Comparison of ENCODE assay signal across 18 mouse cellular contexts in the genomic region with DNA sequence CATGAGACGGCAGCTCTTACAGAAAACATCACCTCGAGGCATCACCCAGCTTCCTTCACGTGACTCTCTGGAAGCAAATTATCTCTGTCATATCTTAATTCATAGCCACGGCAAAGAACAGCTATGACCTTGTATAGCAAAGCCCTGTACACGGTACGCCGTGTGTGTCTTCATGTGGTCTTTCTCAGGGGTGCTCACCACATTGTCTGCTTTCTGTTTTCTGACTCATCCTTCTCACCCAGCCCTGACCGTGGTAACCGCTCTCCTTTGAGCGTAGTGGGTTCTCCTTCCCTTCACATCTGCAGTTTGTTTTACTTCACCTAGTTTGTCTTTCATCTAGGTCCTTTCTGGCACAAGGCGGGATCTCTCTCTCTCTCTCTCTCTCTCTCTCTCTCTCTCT. TPM values are rescaled to one million over a fixed set of nuclear protein-coding genes. Genes with fewer than 3 reads are reported as not detected.
DNase-seq lines count a peak whose midpoint lies in the region; ATAC-seq and TF ChIP-seq lines count a peak whose summit lies in the region.
"Had no signal": no experiment of that assay in that cellular context is flagged by ENCODE, and none has a peak within 500 bp of the region (broad histone marks: within the 10 kb centered on the region; RNA-seq: fewer than 3 reads in every experiment).

No protein-coding gene starts in this region.

- no peaks in the 10 kb centered on the region for H3K9me3 ChIP-seq in liver, postnatal 0 days (ENCODE audit: low read length)
- H3K9me3 ChIP-seq: embryonic facial prominence, embryonic 12.5 days; hindbrain, embryonic 12.5 days; limb, embryonic 13.5 days; liver, embryonic 15.5 days had no signal

- TF ChIP-seq EP300 in liver, postnatal 0 days (IDR thresholded peaks at IDR 0.05; ENCODE audit: low read depth), result no peak

- no peak for DNase-seq in liver, postnatal 0 days
- no peak for DNase-seq in liver
- DNase-seq in CD8-positive naive resting alpha-beta T cell, adult 2 months (ENCODE audit: low read depth in 2 of 2, low spot score in 2 of 2), result peak; percentile 49 to 61
- DNase-seq in embryo, embryonic 10.5 days (ENCODE audit: low spot score), result no peak
- no peak for DNase-seq in left cerebral cortex, postnatal 25 days (ENCODE audit: low spot score in 2 of 2)
- DNase-seq: cerebellum, adult 2 months; kidney, adult 11 months; kidney, postnatal 14 days; lung, postnatal 4 days; right cerebral cortex, postnatal 25 days had no signal

- no peaks in the 10 kb centered on the region for H3K27me3 ChIP-seq in liver, postnatal 0 days (ENCODE audit: insufficient read depth, low read length)
- H3K27me3 ChIP-seq: embryonic facial prominence, embryonic 12.5 days; hindbrain, embryonic 12.5 days; limb, embryonic 13.5 days; liver, embryonic 15.5 days; neural tube, embryonic 13.5 days had no signal

- H3K4me1 ChIP-seq in liver, postnatal 0 days (ENCODE audit: insufficient read depth), result peaks cover 29% of the 10 kb centered on the region
- H3K4me1 ChIP-seq: embryonic facial prominence, embryonic 12.5 days; hindbrain, embryonic 12.5 days had no signal

- peak overlapping the region; percentile 89; the same call in 1 of the 2 replicates for H3K27ac ChIP-seq in liver, postnatal 0 days (ENCODE audit: low read depth)
- H3K27ac ChIP-seq: embryonic facial prominence, embryonic 12.5 days; hindbrain, embryonic 12.5 days; limb, embryonic 13.5 days; liver, embryonic 15.5 days; neural tube, embryonic 13.5 days had no signal

- H3K9ac ChIP-seq in liver, postnatal 0 days (replicated peaks), result no peak overlapping the region
- H3K9ac ChIP-seq: embryonic facial prominence, embryonic 12.5 days; hindbrain, embryonic 12.5 days; limb, embryonic 13.5 days; liver, embryonic 15.5 days; neural tube, embryonic 13.5 days had no signal

- no peak overlapping the region for H3K4me3 ChIP-seq in liver, postnatal 0 days (ENCODE audit: low read depth, low read length)
- H3K4me3 ChIP-seq: embryonic facial prominence, embryonic 12.5 days; hindbrain, embryonic 12.5 days; limb, embryonic 13.5 days; liver, embryonic 15.5 days; neural tube, embryonic 13.5 days had no signal

- TF ChIP-seq CTCF in liver, postnatal 0 days (IDR thresholded peaks at IDR 0.05; ENCODE audit: low read depth), result no peak

- H3K36me3 ChIP-seq in liver, postnatal 0 days (replicated peaks; ENCODE audit: insufficient read depth, low read length), result peaks cover 6% of the 10 kb centered on the region; the same call in 1 of the 2 replicates

- no peak for ATAC-seq in liver, postnatal 0 days
- peak; percentile 22; the same call in 1 of the 2 replicates for ATAC-seq in megakaryocyte, adult 5-6 weeks (ENCODE audit: poor library complexity, severe bottlenecking)
- no peak for ATAC-seq in megakaryocyte-erythroid progenitor cell, adult 5-6 weeks (replicated peaks; ENCODE audit: low FRiP score, low TSS enrichment, poor library complexity, severe bottlenecking)
- ATAC-seq: forebrain, embryonic 16.5 days had no signal

- WGBS in liver, postnatal 0 days (ENCODE audit: insufficient replicate concordance), result 78% methylated on average over 11 of the region's 11 CpGs

- intact Hi-C loops in left cerebral cortex, postnatal 25 days (cut with DNase I), result no loop called here

- H3K4me2 ChIP-seq in liver, postnatal 0 days (ENCODE audit: low read depth, low read length), result no peak overlapping the region
- H3K4me2 ChIP-seq: embryonic facial prominence, embryonic 12.5 days; hindbrain, embryonic 12.5 days; limb, embryonic 13.5 days; liver, embryonic 15.5 days; neural tube, embryonic 13.5 days had no signal

RNA-seq across cellular contexts. Expression of a gene that starts 10.3 kb away (rescaled TPM):
- polyA plus RNA-seq in liver, postnatal 0 days (2015; fragmentation: Nextera tagmentation; extraction: Ambion mirVana), result 13.4 and 14.2 TPM in 2 replicates
- total RNA-seq in megakaryocyte, adult 5-6 weeks (2015), result 265 and 280 TPM in 2 replicates
- 58.9 and 72.1 TPM in 2 replicates for total RNA-seq in megakaryocyte, adult 5-6 weeks (2017)
- total RNA-seq in megakaryocyte-erythroid progenitor cell, adult 5-6 weeks (2014; fragmentation: Nextera tagmentation), result 18.4 and 29.1 TPM in 2 replicates
- total RNA-seq in megakaryocyte-erythroid progenitor cell, adult 5-6 weeks (2017), result 73.3 and 79.0 TPM in 2 replicates
- 10 to 100 TPM; 32.7 to 47.7 TPM for total RNA-seq in left cerebral cortex, postnatal 25 days (2021)

RNA-seq across cellular contexts. Expression of a gene that starts 11.0 kb away (rescaled TPM):
- polyA plus RNA-seq in liver, postnatal 0 days (2015; fragmentation: Nextera tagmentation; extraction: Ambion mirVana), result 34.4 and 35.0 TPM in 2 replicates
- total RNA-seq in megakaryocyte, adult 5-6 weeks (2015), result 18.9 and 22.1 TPM in 2 replicates
- total RNA-seq in megakaryocyte, adult 5-6 weeks (2017), result 9.6 and 16.3 TPM in 2 replicates
- total RNA-seq in megakaryocyte-erythroid progenitor cell, adult 5-6 weeks (2014; fragmentation: Nextera tagmentation), result 51.7 and 55.0 TPM in 2 replicates
- 31.6 and 40.3 TPM in 2 replicates for total RNA-seq in megakaryocyte-erythroid progenitor cell, adult 5-6 weeks (2017)
- total RNA-seq in left cerebral cortex, postnatal 25 days (2021), result 100 to 1,000 TPM; 163 to 168 TPM

Comparison
In these comparisons a context has a peak if more than half of its experiments do, and no peak if none do; other contexts are left out.
1. DNase-seq: peak in CD8-positive naive resting alpha-beta T cell, adult 2 months (2 of 2); none in liver, postnatal 0 days (single experiment), liver (single experiment), embryo, embryonic 10.5 days (single experiment) and left cerebral cortex, postnatal 25 days (0 of 2).